Mouse (Mus musculus) spleen, postnatal 36 days (tissue): ENCODE measurements around the gene Rnf149.
A peak's percentile ranks its signal among the peaks of the same experiment; 100 is the strongest.

Experiments
- DNase-seq, 2 experiments: peaks; one replicate each; pipeline ENCODE4 v3.0.0; 2022; ENCODE audit warnings: low spot score in 2 of 2, mixed read lengths in 1 of 2

Rnf149 gene

DNA sequence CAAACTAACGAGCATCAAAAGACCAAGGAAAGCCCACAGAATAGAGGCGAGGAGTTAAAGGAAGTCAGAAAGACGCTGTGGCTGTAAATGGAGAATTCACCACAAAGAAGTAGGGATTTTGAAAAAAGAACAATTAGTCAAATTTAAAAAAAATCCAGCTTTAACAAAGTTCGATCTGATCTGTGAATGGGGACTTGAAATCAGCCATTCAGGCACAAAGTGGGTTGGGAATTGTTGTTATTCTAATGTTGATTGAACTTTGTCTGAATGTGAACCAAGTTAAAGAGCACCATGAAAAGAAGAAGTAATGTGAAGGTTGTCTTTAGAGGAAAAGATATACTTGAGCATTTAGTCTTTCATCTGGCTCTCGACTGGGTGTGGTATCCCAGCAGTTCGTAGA, 48.9 kb downstream of the Rnf149 start:
- no peak for DNase-seq

DNA sequence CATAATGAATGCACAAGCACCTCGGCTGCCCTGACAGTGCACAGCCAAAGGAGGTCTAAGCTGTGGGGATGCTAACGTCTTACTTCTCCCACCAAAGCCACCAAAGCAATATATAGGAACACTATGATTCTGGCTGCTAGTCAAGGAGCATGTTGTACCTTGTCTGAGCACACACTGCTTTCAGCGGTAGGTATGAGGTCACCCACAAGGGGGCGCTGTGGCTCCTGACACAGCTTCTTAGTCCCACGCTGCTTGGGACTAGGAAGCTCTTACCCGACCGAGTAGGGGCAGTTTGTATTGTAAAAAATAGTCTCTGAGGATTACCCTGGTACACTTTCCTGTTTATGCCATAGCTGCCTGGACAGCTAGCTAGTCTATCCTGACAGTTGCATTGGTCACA, 49.8 kb downstream of the Rnf149 start:
- peak; percentile 59 to 67 for DNase-seq

DNA sequence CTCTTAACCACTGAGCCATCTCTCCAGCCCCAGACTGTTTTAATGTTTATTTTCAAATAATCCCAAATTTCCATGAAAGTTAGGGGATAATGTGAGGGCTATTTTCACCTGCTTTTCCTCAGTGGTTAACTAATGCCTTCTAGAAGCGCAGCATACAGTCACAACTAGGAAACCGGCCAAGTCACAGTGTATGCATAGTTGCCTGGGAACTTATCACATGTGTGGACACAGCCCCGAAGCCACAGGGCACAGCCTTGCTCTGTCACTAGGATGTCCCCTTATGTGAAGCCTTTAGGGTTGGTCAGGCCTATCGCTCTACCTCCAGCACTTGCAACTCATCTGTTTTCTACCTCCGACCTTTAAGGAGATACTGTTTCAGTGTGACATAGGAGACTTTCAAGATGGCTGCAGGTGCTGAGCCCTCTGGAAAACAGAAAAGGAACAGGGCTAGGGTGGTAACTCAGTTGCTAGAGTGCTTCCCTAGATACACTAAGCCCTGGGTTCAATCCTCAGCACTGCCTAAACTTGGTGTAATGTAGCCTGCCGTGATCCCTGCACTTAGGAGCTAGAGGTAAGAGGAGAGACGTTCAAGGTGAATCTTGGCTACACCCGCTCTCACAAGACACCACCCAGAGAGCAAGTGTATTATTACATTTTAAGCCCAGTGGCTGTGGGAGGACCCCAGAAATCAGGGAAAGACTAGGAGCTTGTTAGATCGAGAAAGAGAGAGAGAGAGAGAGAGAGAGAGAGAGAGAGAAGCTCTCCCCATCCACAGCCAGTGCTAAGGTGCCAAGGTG, 50.6 kb downstream of the Rnf149 start:
- DNase-seq: no peak

DNA sequence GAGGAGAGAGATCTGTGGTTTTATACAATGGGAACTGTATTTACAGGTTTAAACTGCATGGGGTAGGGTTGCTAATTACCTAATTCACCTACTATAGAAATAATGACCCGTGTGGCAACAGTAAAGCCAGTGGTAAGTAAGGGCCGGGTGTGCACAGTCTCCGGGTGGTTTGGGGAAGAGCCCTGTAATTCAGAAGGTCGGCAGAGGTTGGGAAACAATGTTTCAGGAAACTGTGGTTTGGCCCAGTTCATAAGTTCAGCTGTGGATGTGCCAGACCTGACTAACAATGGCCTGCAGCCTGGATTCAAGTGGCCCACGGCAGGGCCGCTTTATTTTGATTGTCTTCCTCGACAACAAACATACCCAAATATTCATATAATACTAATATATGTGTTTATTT, 51.4 kb downstream of the Rnf149 start:
- no peak for DNase-seq

DNA sequence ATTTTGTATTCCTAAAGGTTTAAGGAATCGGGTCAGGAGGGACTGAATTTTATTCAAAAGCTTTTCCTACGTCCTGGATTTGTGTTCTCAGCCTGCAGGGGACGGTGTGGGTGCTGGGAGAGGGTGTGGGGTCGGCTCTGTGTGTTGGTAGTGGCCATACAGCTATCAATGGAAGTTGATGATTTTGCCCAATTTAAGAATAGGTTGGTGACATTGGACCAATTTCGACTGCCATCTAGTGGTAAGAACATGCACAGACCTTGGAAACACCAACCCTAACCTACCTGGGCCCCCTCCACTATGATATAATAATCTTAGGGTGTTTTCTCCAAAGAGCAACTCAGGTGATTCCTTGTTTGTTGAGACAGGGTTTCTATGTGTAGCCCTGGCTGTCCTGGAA, 54.7 kb downstream of the Rnf149 start:
- DNase-seq: peak in 1 of 2 experiments; percentile 21

DNA sequence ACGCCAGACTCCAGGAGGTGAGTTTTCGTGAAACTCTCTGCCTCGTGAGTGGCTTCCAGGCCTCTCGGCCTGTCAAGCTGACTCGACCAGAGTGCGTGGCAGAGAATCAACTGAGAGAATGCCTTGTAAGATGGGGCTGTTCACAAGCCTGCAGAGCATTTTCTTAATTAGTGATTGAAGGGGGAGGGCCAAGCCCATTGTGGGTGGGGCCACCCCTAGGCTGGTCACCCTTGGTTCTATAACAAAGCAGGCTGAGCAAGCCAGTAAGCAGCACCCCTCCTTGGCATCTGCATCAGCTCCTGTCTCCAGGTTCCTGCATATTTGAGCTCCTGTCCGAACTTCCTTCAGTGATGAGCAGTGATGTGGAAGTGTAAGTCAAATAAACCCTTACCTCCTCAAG, 55.9 kb downstream of the Rnf149 start:
- DNase-seq: no peak

DNA sequence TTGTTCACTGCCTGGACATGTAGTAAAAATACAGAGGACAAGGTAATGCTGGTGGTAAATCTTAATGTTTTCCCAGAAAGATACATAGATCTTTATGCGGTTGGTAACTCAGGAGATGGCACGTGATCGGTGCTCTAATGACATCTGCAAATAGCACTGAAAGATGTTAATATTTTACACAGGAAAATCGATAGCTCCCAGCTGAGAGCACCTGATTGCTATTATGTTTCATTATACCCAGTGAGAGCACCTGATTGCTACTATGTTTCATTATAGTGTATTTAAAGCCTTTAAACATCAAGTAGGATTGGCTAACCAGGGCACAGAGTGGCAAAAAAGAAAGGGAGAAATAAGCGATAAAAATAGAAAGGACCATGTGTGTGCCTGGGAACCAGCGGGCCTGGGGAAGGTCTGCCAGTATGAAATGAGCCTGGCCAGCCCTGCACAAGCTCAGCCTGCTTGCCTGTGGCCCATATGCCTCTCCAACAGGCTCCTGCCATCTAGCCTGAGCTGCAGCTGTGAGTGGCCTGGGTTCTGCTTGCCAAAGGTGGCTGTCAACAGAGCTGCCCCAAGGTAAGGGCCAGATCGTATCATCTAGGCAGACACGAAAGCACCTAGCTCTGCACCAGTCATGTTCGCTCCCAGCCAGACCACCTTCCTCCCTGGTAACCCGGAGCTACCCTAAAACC, 61.8 kb downstream of the Rnf149 start:
- DNase-seq: no peak

DNA sequence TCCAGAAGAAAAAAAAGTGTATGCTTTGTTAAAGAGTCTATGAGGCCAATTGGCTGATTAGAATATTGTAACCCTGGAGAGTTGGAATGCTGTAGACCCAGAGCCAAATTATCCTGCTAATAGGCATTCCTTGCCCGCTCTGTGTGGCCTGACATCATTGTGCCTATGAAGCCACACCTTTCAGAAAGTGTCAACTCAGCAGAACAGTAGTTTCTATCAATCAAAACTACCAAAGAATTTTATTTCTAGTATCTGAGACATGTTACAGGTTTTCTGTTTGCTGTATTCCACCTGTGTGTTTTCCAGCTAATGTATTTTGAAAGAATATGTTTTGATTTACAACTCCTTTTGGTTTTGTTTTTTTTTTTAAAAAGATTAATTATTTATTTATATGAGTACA, 65.0 kb downstream of the Rnf149 start:
- DNase-seq: no peak

DNA sequence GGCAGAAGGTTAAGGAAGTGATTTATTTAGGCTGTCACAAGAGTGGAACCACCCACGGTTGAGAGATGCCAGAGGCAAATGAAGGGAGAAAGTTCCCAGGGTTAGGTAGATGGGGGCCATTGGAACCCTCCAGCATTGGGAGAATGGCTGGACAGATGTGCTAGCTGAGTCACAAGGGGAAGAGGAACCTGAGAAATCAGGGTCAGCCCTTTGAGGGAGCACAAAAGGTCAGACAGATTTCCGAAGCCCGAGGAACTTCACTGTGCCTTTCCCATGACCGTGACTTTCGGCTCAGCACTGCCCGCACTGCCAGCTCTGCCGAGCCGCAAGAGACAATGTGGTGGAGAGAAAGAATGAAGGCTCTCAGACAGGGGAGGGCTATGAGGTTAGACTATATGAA, 65.4 kb downstream of the Rnf149 start:
- no peak for DNase-seq

DNA sequence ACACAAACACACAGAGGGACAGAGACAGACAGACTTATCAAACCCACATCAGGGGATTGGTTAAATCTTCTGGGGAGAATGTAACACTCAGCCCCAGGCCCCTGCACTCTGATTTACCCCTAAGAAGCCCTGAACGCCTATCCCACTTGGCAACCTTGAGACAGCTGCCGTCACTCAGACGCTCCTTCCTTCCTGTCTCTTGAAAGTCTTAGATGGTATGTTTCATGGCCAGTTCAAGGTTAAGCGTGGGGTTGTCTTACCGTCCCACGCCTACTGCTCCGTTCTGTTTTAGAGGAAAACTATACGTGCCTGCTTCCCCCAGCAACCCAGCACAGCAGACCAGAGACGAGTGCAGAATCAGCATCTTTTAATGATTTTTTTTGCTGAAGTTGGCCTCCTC, 71.6 kb downstream of the Rnf149 start:
- DNase-seq: no peak

DNA sequence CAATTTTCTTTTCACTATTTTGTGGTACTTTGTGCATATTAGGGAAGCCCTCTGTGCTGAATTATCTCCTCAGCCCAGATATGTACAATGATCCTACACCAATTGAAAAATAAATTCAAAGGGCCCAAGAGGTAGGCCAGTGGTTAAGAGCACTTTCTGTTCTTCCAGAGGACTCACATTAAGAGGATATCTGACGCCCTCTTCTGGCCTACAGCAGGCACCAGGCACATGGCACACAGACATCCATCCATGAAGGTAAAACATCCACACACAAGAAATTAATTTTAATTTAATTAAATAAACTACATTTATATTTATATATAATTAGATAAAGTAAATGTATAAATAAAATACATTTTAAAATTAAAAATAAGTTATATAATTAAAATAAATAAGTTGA, 72.9 kb downstream of the Rnf149 start:
- DNase-seq: peak; percentile 26 to 53

DNA sequence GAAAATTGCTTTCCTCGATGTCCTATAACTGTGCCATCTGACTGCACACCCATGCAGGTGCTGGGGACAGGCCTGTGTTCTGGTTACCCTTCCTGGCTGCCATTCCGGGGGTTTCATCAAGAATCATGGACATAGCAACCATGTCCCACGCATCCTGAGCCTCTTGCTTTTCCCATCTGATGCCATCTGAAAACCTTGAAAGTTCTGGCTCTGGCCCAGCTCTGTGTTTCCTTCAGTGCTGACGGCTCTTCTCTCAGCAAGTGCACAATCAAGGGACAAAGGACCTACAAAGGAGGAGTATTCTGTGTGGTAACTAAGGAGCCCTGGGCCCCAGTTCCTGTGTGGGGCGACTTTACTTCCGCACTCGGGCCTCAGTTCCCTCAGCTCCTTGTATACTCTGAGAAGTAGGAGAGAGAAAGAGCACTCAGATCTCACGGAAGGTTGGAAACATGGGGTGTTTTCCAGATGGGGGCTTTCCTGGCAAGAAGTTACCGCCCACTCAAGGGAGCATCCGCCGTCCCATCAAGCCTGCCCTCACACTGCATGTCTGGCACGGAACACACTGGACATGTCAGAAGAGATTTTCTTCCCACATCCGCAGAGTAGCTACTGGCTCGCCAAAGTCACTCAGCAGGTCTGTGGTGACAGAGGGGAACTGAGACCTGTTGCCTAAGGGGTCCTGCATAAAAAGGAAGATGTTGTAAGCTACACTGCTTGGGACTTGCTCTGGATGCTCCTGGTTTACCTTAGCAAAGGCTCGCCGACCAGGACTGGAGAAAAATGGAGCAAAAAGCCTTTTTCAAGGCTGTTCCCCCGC, 74.2 kb downstream of the Rnf149 start:
- peak; percentile 41 to 57 for DNase-seq
